Mouse (Mus musculus) megakaryocyte, embryonic 14.5 days (primary cell): ENCODE measurements at regions not wholly inside any gene's neighbourhood (a gene's known extent, or its start where the extent isn't known, plus 50 kb on each side); places are given as distances from the start of the nearest gene placed in this dataset.

Experiments
- FLI1 ChIP-seq: IDR thresholded peaks from 2 replicates; pipeline ENCODE4 v1.6.1; 2012; ENCODE audit warnings: low read length, inconsistent platforms, mixed read lengths
- GATA1 ChIP-seq: IDR thresholded peaks from 3 replicates; pipeline ENCODE4 v1.6.1; 2012; ENCODE audit warnings: mixed read lengths, low read length, inconsistent platforms, borderline replicate concordance

DNA sequence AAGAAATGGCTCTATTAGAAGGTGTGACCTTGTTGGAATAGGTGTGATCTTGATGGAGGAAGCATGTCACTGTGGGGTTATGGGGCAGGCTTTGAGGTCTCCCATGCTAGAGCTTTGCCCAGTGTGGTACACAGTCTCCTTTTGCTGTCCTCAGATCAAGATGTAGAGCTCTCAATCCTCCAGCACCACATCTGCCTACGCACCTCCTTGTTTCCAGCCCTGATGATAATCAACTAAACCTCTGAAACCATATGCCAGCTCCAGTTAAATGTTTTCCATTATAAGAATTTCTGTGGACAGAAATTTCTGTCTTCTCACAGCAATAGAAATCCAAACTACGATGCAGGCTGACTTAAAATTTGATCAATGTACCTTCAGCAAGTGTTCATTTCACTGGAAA, 103.8 kb downstream of the Gm10260 start:
- TF ChIP-seq GATA1, result no peak
- no peak for TF ChIP-seq FLI1
